Mouse (Mus musculus): ENCODE data around the gene Skint6.
"Not testable (repeated sequence)": the region's sequence is repeated elsewhere in the genome, so short reads cannot be mapped to it uniquely, and the experiment has no call there.

Skint6 gene

GRCm38 (mm10) chr4:113286873-113287272, at the start of gene Skint6:
Gene Skint6 (minus strand): TSS chr4:113286973.
- DNase-seq: no peak

GRCm38 (mm10) chr4:113320911-113321310, 34.1 kb upstream of the Skint6 start:
- DNase-seq: no peak

- no peak for DNase-seq
These were observed 15.2 kb upstream of the Skint6 start for GRCm38 (mm10) chr4:113301773-113302473.

- no peak for DNase-seq
These were observed 23.3 kb downstream of the Skint6 start for GRCm38 (mm10) chr4:113263363-113264060.

GRCm38 (mm10) chr4:113245808-113246207, 41.0 kb downstream of the Skint6 start:
- DNase-seq: no peak

- DNase-seq: no peak
These were observed 219.2 kb downstream of the Skint6 start for GRCm38 (mm10) chr4:113067621-113068020.

- DNase-seq: not testable (repeated sequence)
These were observed 307.6 kb downstream of the Skint6 start for GRCm38 (mm10) chr4:112979160-112979559.

GRCm38 (mm10) chr4:112790646-112791045, 496.1 kb downstream of the Skint6 start:
- DNase-seq: no peak

GRCm38 (mm10) chr4:112774766-112775165, 512.0 kb downstream of the Skint6 start, which contains the start of gene Skint10:
Gene Skint10 (minus strand): TSS chr4:112774866.
- no peak for DNase-seq

Measured in thymus, postnatal 14 days (tissue).